26 mouse cellular contexts compared by ENCODE assay signal in the genomic region with DNA sequence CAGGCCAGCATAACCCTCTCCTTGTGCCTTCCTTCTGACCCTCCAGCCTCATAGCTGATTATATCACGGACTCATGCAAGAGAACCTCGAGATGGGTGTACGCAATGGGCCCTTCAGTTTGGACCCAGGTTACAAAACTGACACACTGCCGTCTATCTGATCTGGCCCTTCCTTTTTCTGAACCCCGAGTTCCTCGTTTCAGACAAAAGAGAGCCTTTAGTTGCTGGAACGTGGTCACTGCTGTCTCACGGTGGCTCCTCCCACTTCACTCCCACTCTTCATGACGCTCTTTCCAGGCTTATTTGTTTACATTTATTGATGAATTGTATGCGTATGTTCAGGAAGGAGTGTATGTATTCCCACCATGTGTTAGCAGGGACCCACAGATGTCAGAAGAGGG. TPM values are rescaled to one million over a fixed set of nuclear protein-coding genes. Genes with fewer than 3 reads are reported as not detected.
DNase-seq lines count a peak whose midpoint lies in the region; ATAC-seq and TF ChIP-seq lines count a peak whose summit lies in the region.
"Had no signal": no experiment of that assay in that cellular context is flagged by ENCODE, and none has a peak within 500 bp of the region (broad histone marks: within the 10 kb centered on the region; RNA-seq: fewer than 3 reads in every experiment).

No protein-coding gene starts in this region.

- H3K27ac ChIP-seq in lung, embryonic 14.5 days (ENCODE audit: low read depth): no peak overlapping the region
- no peak overlapping the region for H3K27ac ChIP-seq in layer of hippocampus, adult 2 months
- no peak overlapping the region for H3K27ac ChIP-seq in midbrain, embryonic 14.5 days (replicated peaks; ENCODE audit: low read depth, low read length)
- H3K27ac ChIP-seq: forebrain, embryonic 15.5 days; hindbrain, postnatal 0 days; left cerebral cortex, adult 2 months; limb, embryonic 15.5 days; lung, embryonic 15.5 days; stomach, postnatal 0 days had no signal

- no peaks in the 10 kb centered on the region for H3K27me3 ChIP-seq in lung, embryonic 14.5 days (ENCODE audit: insufficient read depth, low read length)
- no peaks in the 10 kb centered on the region for H3K27me3 ChIP-seq in midbrain, embryonic 14.5 days (ENCODE audit: control insufficient read depth, insufficient read depth, low read length)
- H3K27me3 ChIP-seq: forebrain, embryonic 15.5 days; limb, embryonic 15.5 days; lung, embryonic 15.5 days had no signal

- H3K4me1 ChIP-seq in lung, embryonic 14.5 days (ENCODE audit: insufficient read depth): no peaks in the 10 kb centered on the region
- H3K4me1 ChIP-seq in lung, adult 2 months (ENCODE audit: control insufficient read depth, insufficient read depth, low read length): 0 out of 2 replicates have a peak, but pooled peaks cover 2% of the 10 kb centered on the region
- H3K4me1 ChIP-seq in midbrain, embryonic 14.5 days (ENCODE audit: control insufficient read depth, insufficient read depth, low read length): no peaks in the 10 kb centered on the region
- H3K4me1 ChIP-seq: forebrain, embryonic 15.5 days; limb, embryonic 15.5 days had no signal

- no peak for TF ChIP-seq POLR2A in lung, adult 2 months (IDR thresholded peaks at IDR 0.05; ENCODE audit: borderline replicate concordance, extremely low read depth, low read depth, low read length)

- ATAC-seq in lung, embryonic 14.5 days (ENCODE audit: insufficient read depth): peak; percentile 63
- peak; percentile 60 to 65; a peak in 3 of 4 replicates for ATAC-seq in hematopoietic stem cell, adult 5-6 weeks (replicated peaks in 1 of 2; ENCODE audit: insufficient read depth in 1 of 2, low FRiP score in 2 of 2, low TSS enrichment in 1 of 2, low read depth in 1 of 2, poor library complexity in 2 of 2, severe bottlenecking in 2 of 2)
- ATAC-seq in neutrophil, adult 5-6 weeks (ENCODE audit: extremely low read depth, insufficient number of reproducible peaks, low FRiP score, poor library complexity, severe bottlenecking): peak; percentile 44; the same call in 1 of the 2 replicates
- ATAC-seq in midbrain, embryonic 14.5 days (ENCODE audit: low FRiP score, low TSS enrichment): no peak
- ATAC-seq: forebrain, embryonic 15.5 days; hindbrain, postnatal 0 days; midbrain, embryonic 16.5 days had no signal

- WGBS in lung, embryonic 14.5 days: 41% methylated on average over 10 of the region's 10 CpGs
- WGBS in lung, adult 2 months: 44% methylated on average over 10 of the region's 10 CpGs
- WGBS in midbrain, embryonic 14.5 days: 62% methylated on average over 10 of the region's 10 CpGs

- no peak for TF ChIP-seq CTCF in lung, embryonic 14.5 days (IDR thresholded peaks at IDR 0.05; ENCODE audit: low read depth)
- no peak for TF ChIP-seq CTCF in lung, adult 2 months (IDR thresholded peaks at IDR 0.05; ENCODE audit: insufficient read depth, low read length)
- TF ChIP-seq CTCF in layer of hippocampus, adult 2 months (conservative IDR thresholded peaks at IDR 0.05): no peak

- no peaks in the 10 kb centered on the region for H3K36me3 ChIP-seq in lung, embryonic 14.5 days (ENCODE audit: insufficient read depth)
- no peaks in the 10 kb centered on the region for H3K36me3 ChIP-seq in midbrain, embryonic 14.5 days (ENCODE audit: control insufficient read depth, insufficient read depth, low read length)
- H3K36me3 ChIP-seq: forebrain, embryonic 15.5 days; heart, embryonic 12.5 days; limb, embryonic 15.5 days; lung, embryonic 15.5 days had no signal

- no peaks in the 10 kb centered on the region for H3K9me3 ChIP-seq in lung, embryonic 14.5 days (ENCODE audit: low read depth, low read length)
- no peaks in the 10 kb centered on the region for H3K9me3 ChIP-seq in midbrain, embryonic 14.5 days (ENCODE audit: control insufficient read depth, low read length)
- H3K9me3 ChIP-seq: forebrain, embryonic 15.5 days; heart, embryonic 12.5 days; limb, embryonic 15.5 days; lung, embryonic 15.5 days; megakaryocyte, embryonic 14.5 days had no signal

- peak; percentile 51 for DNase-seq in lung, embryonic 14.5 days
- DNase-seq in lung, adult 2 months: no peak
- DNase-seq in MEL-GATA-1-ER (ENCODE audit: extremely low read depth, low read depth): peak; percentile 32
- DNase-seq in layer of hippocampus, adult 2 months (ENCODE audit: low spot score in 2 of 2): no peak
- DNase-seq in midbrain, embryonic 14.5 days: no peak
- DNase-seq: adrenal gland, postnatal 36 days; cerebellum, adult 18-20 months; cerebellum, postnatal 14 days; heart, postnatal 10 days; kidney, adult 11 months; kidney, postnatal 4 days; layer of hippocampus, adult 9-11 months; left cerebral cortex, postnatal 4 days; thymus, adult 2 months; thymus, postnatal 4 days had no signal

- no peak overlapping the region for H3K4me3 ChIP-seq in lung, embryonic 14.5 days (ENCODE audit: low read depth, low read length)
- H3K4me3 ChIP-seq in lung, adult 2 months (replicated peaks; ENCODE audit: extremely low read depth, low read depth, low read length): no peak overlapping the region
- no peak overlapping the region for H3K4me3 ChIP-seq in layer of hippocampus, adult 2 months
- no peak overlapping the region for H3K4me3 ChIP-seq in midbrain, embryonic 14.5 days (replicated peaks; ENCODE audit: low read depth, low read length)
- H3K4me3 ChIP-seq: forebrain, embryonic 15.5 days; heart, embryonic 12.5 days; left cerebral cortex, adult 2 months; limb, embryonic 15.5 days; lung, embryonic 15.5 days; megakaryocyte, embryonic 14.5 days had no signal

- no peak overlapping the region for H3K4me2 ChIP-seq in lung, embryonic 14.5 days
- H3K4me2 ChIP-seq in midbrain, embryonic 14.5 days (ENCODE audit: low read length): no peak overlapping the region
- H3K4me2 ChIP-seq: forebrain, embryonic 15.5 days; heart, embryonic 12.5 days; limb, embryonic 15.5 days; lung, embryonic 15.5 days had no signal

- H3K9ac ChIP-seq in lung, embryonic 14.5 days: no peak overlapping the region
- H3K9ac ChIP-seq in midbrain, embryonic 14.5 days (replicated peaks; ENCODE audit: low read length): no peak overlapping the region
- H3K9ac ChIP-seq: forebrain, embryonic 15.5 days; heart, embryonic 12.5 days; limb, embryonic 15.5 days; lung, embryonic 15.5 days had no signal

RNA-seq across cellular contexts. Expression of a gene that starts 7.9 kb away (rescaled TPM):
- polyA plus RNA-seq in lung, embryonic 14.5 days (2014; fragmentation: Nextera tagmentation; extraction: Ambion mirVana): 109 and 110 TPM in 2 replicates
- polyA plus RNA-seq in lung, adult 2 months (2012; rRNA removed): 69.2 and 84.4 TPM in 2 replicates
- 56.3 and 59.9 TPM in 2 replicates for total RNA-seq in hematopoietic stem cell, adult 5-6 weeks (2017)
- total RNA-seq in neutrophil, adult 5-6 weeks (2017): 24.4 and 25.4 TPM in 2 replicates
- 10 to 100 TPM; 45.4 to 52.0 TPM for total RNA-seq in layer of hippocampus, adult 2 months (2021)
- polyA plus RNA-seq in midbrain, embryonic 14.5 days (2014; fragmentation: Nextera tagmentation; extraction: Ambion mirVana): 101 and 108 TPM in 2 replicates

RNA-seq across cellular contexts. Expression of a gene that starts 24.9 kb away (rescaled TPM):
- 16.9 and 17.7 TPM in 2 replicates for polyA plus RNA-seq in lung, embryonic 14.5 days (2014; fragmentation: Nextera tagmentation; extraction: Ambion mirVana)
- 18.9 and 23.9 TPM in 2 replicates for polyA plus RNA-seq in lung, adult 2 months (2012; rRNA removed)
- 9.8 TPM in 2 replicates for total RNA-seq in hematopoietic stem cell, adult 5-6 weeks (2017)
- total RNA-seq in neutrophil, adult 5-6 weeks (2017): 6.0 and 9.5 TPM in 2 replicates
- total RNA-seq in layer of hippocampus, adult 2 months (2021): 10 to 100 TPM in 1 of 2 experiments, 1 to 10 TPM in 1; 9.1 to 10.6 TPM
- polyA plus RNA-seq in midbrain, embryonic 14.5 days (2014; fragmentation: Nextera tagmentation; extraction: Ambion mirVana): 9.2 and 9.8 TPM in 2 replicates

RNA-seq across cellular contexts. Expression of a gene that starts 26.0 kb away (rescaled TPM):
- polyA plus RNA-seq in lung, embryonic 14.5 days (2014; fragmentation: Nextera tagmentation; extraction: Ambion mirVana): 45.9 and 49.4 TPM in 2 replicates
- 25.7 and 26.9 TPM in 2 replicates for polyA plus RNA-seq in lung, adult 2 months (2012; rRNA removed)
- 25.5 and 37.9 TPM in 2 replicates for total RNA-seq in hematopoietic stem cell, adult 5-6 weeks (2017)
- 27.2 and 31.6 TPM in 2 replicates for total RNA-seq in neutrophil, adult 5-6 weeks (2017)
- total RNA-seq in layer of hippocampus, adult 2 months (2021): 10 to 100 TPM; 50.5 to 53.5 TPM
- 72.2 and 81.9 TPM in 2 replicates for polyA plus RNA-seq in midbrain, embryonic 14.5 days (2014; fragmentation: Nextera tagmentation; extraction: Ambion mirVana)

RNA-seq across cellular contexts. Expression of a gene that starts 26.3 kb away (rescaled TPM):
- polyA plus RNA-seq in lung, embryonic 14.5 days (2014; fragmentation: Nextera tagmentation; extraction: Ambion mirVana): 211 and 214 TPM in 2 replicates
- 62.3 and 67.0 TPM in 2 replicates for polyA plus RNA-seq in lung, adult 2 months (2012; rRNA removed)
- total RNA-seq in hematopoietic stem cell, adult 5-6 weeks (2017): 159 and 191 TPM in 2 replicates
- 169 and 173 TPM in 2 replicates for total RNA-seq in neutrophil, adult 5-6 weeks (2017)
- 100 to 1,000 TPM; 308 to 330 TPM for total RNA-seq in layer of hippocampus, adult 2 months (2021)
- polyA plus RNA-seq in midbrain, embryonic 14.5 days (2014; fragmentation: Nextera tagmentation; extraction: Ambion mirVana): 234 and 394 TPM in 2 replicates

RNA-seq across cellular contexts. Expression of a gene that starts 37.4 kb away (rescaled TPM):
- polyA plus RNA-seq in lung, embryonic 14.5 days (2014; fragmentation: Nextera tagmentation; extraction: Ambion mirVana): 2.2 and 2.5 TPM in 2 replicates
- 23.1 and 25.5 TPM in 2 replicates for polyA plus RNA-seq in lung, adult 2 months (2012; rRNA removed)
- 1.5 and 7.5 TPM in 2 replicates for total RNA-seq in hematopoietic stem cell, adult 5-6 weeks (2017)
- 29.3 and 38.9 TPM in 2 replicates for total RNA-seq in neutrophil, adult 5-6 weeks (2017)
- total RNA-seq in layer of hippocampus, adult 2 months (2021): 10 to 100 TPM; 15.5 to 23.2 TPM
- 7.3 and 7.8 TPM in 2 replicates for polyA plus RNA-seq in midbrain, embryonic 14.5 days (2014; fragmentation: Nextera tagmentation; extraction: Ambion mirVana)

Comparison
In these comparisons a context has a peak if more than half of its experiments do, and no peak if none do; other contexts are left out.
1. DNase-seq: peak in lung, embryonic 14.5 days (single experiment) and MEL-GATA-1-ER (single experiment); none in lung, adult 2 months (single experiment), layer of hippocampus, adult 2 months (0 of 2) and midbrain, embryonic 14.5 days (single experiment).